In the genomic region with DNA sequence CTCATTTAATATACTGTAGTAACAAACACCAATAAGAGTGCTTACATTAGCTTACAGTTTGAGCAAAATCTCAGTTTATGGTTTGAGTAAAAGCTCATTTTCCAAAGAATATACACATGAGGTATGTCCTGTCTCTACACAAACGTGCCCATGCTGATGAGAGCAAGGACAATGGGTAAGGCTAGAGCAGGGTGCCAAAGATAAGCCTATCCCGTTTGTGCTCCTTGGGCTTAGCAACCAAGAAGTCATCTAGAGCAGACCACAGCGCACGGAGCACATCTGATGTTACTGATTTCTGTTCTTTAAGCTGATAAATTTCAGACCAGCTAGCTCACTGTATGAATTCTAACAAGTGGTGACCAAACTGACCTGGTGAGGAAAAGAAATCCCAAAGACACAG, we compare ENCODE assay signal across 26 mouse cellular contexts. TPM values are rescaled to one million over a fixed set of nuclear protein-coding genes. Genes with fewer than 3 reads are reported as not detected.
DNase-seq lines count a peak whose midpoint lies in the region; ATAC-seq and TF ChIP-seq lines count a peak whose summit lies in the region.
"Had no signal": no experiment of that assay in that cellular context is flagged by ENCODE, and none has a peak within 500 bp of the region (broad histone marks: within the 10 kb centered on the region; RNA-seq: fewer than 3 reads in every experiment).

No protein-coding gene starts in this region.

- no peak overlapping the region; a peak in 1 of 4 replicates for H3K4me3 ChIP-seq in MEL (ENCODE audit: control insufficient read depth in 1 of 2, insufficient read depth in 1 of 2, low read depth in 2 of 2, low read length in 2 of 2)
- H3K4me3 ChIP-seq in liver, embryonic 13.5 days (replicated peaks), result no peak overlapping the region
- H3K4me3 ChIP-seq in liver, embryonic 16.5 days (ENCODE audit: low read depth, low read length), result no peak overlapping the region
- H3K4me3 ChIP-seq: embryonic facial prominence, embryonic 12.5 days; embryonic facial prominence, embryonic 15.5 days; forebrain, embryonic 15.5 days; heart, adult 2 months; heart, embryonic 10.5 days; heart, embryonic 13.5 days; hindbrain, embryonic 12.5 days; hindbrain, embryonic 15.5 days had no signal

- peak; percentile 65 for ATAC-seq in liver, embryonic 13.5 days (ENCODE audit: low read depth)
- peak; percentile 73 for ATAC-seq in liver, embryonic 16.5 days (ENCODE audit: low read depth)
- ATAC-seq in megakaryocyte-erythroid progenitor cell, adult 5-6 weeks (replicated peaks; ENCODE audit: low FRiP score, low TSS enrichment, poor library complexity, severe bottlenecking), result peak; percentile 65
- ATAC-seq: forebrain, embryonic 15.5 days had no signal

- no peak for TF ChIP-seq RAD21 in MEL (IDR thresholded peaks at IDR 0.05; ENCODE audit: low read depth, low read length)

- TF ChIP-seq EP300 in MEL (IDR thresholded peaks at IDR 0.05; ENCODE audit: low read depth in 1 of 2, low read length in 2 of 2), result no peak

- H3K27ac ChIP-seq in MEL (ENCODE audit: control insufficient read depth, low read depth, low read length), result peak overlapping the region; percentile 45
- H3K27ac ChIP-seq in liver, embryonic 13.5 days, result peak overlapping the region; percentile 85
- peak overlapping the region; percentile 81 for H3K27ac ChIP-seq in liver, embryonic 16.5 days (ENCODE audit: low read length)
- H3K27ac ChIP-seq: embryonic facial prominence, embryonic 12.5 days; embryonic facial prominence, embryonic 15.5 days; forebrain, embryonic 15.5 days; heart, adult 2 months; heart, embryonic 10.5 days; heart, embryonic 13.5 days; hindbrain, embryonic 12.5 days; hindbrain, embryonic 15.5 days had no signal

- no peak for TF ChIP-seq CTCF in MEL (IDR thresholded peaks at IDR 0.05 in 2 of 3, conservative IDR thresholded peaks at IDR 0.05 in 1 of 3; ENCODE audit: control insufficient read depth in 1 of 3, insufficient read depth in 1 of 3, low read depth in 2 of 3, low read length in 3 of 3, poor library complexity in 1 of 3, severe bottlenecking in 1 of 3)

- H3K9ac ChIP-seq in MEL (ENCODE audit: control insufficient read depth, low read depth, low read length, poor library complexity, severe bottlenecking), result no peak overlapping the region
- peak overlapping the region; percentile 42; the same call in 1 of the 2 replicates for H3K9ac ChIP-seq in liver, embryonic 13.5 days
- H3K9ac ChIP-seq in liver, embryonic 16.5 days (ENCODE audit: low read depth, low read length), result peak overlapping the region; percentile 16; the same call in 1 of the 2 replicates
- H3K9ac ChIP-seq: embryonic facial prominence, embryonic 12.5 days; embryonic facial prominence, embryonic 15.5 days; forebrain, embryonic 15.5 days; hindbrain, embryonic 12.5 days; hindbrain, embryonic 15.5 days had no signal

- peak overlapping the region; percentile 41 for H3K4me2 ChIP-seq in liver, embryonic 13.5 days
- peak overlapping the region; percentile 19 for H3K4me2 ChIP-seq in liver, embryonic 16.5 days (ENCODE audit: low read depth, low read length)
- H3K4me2 ChIP-seq: embryonic facial prominence, embryonic 12.5 days; embryonic facial prominence, embryonic 15.5 days; forebrain, embryonic 15.5 days; heart, embryonic 13.5 days; hindbrain, embryonic 12.5 days; hindbrain, embryonic 15.5 days had no signal

- no peaks in the 10 kb centered on the region for H3K79me2 ChIP-seq in MEL (ENCODE audit: control insufficient read depth, insufficient read depth, low read length, poor library complexity)

- no peaks in the 10 kb centered on the region for H3K9me3 ChIP-seq in MEL (replicated peaks; ENCODE audit: insufficient read depth, low read length)
- no peaks in the 10 kb centered on the region for H3K9me3 ChIP-seq in liver, embryonic 13.5 days (replicated peaks)
- no peaks in the 10 kb centered on the region for H3K9me3 ChIP-seq in liver, embryonic 16.5 days (replicated peaks; ENCODE audit: control insufficient read depth, low read length)
- H3K9me3 ChIP-seq: embryonic facial prominence, embryonic 12.5 days; embryonic facial prominence, embryonic 15.5 days; forebrain, embryonic 15.5 days; G1E; heart, embryonic 10.5 days; heart, embryonic 13.5 days; hindbrain, embryonic 12.5 days; hindbrain, embryonic 15.5 days had no signal

- peaks cover 16 to 22% of the 10 kb centered on the region in 2 experiments for H3K4me1 ChIP-seq in MEL (ENCODE audit: control insufficient read depth in 1 of 2, insufficient read depth in 2 of 2, low read length in 2 of 2)
- peaks cover 44% of the 10 kb centered on the region for H3K4me1 ChIP-seq in liver, embryonic 13.5 days (replicated peaks)
- peaks cover 22% of the 10 kb centered on the region for H3K4me1 ChIP-seq in liver, embryonic 16.5 days (ENCODE audit: control insufficient read depth, low read depth, low read length)
- H3K4me1 ChIP-seq: embryonic facial prominence, embryonic 12.5 days; embryonic facial prominence, embryonic 15.5 days; forebrain, embryonic 15.5 days; heart, embryonic 10.5 days; hindbrain, embryonic 12.5 days; hindbrain, embryonic 15.5 days had no signal

- WGBS in liver, embryonic 13.5 days (ENCODE audit: insufficient replicate concordance), result 34% methylated on average over 4 of the region's 4 CpGs
- WGBS in liver, embryonic 16.5 days (ENCODE audit: insufficient replicate concordance), result 35% methylated on average over 4 of the region's 4 CpGs

- peaks cover 0 to 20% of the 10 kb centered on the region in 2 experiments; a peak in 2 of 4 replicates for H3K36me3 ChIP-seq in MEL (ENCODE audit: control insufficient read depth in 1 of 2, insufficient read depth in 2 of 2, low read length in 2 of 2)
- peaks cover 75% of the 10 kb centered on the region for H3K36me3 ChIP-seq in liver, embryonic 13.5 days
- peaks cover 27% of the 10 kb centered on the region for H3K36me3 ChIP-seq in liver, embryonic 16.5 days (ENCODE audit: control insufficient read depth, insufficient read depth)

- no peaks in the 10 kb centered on the region for H3K27me3 ChIP-seq in MEL (ENCODE audit: control insufficient read depth in 1 of 2, insufficient read depth in 2 of 2, low read length in 2 of 2)
- H3K27me3 ChIP-seq in liver, embryonic 13.5 days, result no peaks in the 10 kb centered on the region
- no peaks in the 10 kb centered on the region for H3K27me3 ChIP-seq in liver, embryonic 16.5 days (ENCODE audit: control insufficient read depth, insufficient read depth, low read depth, low read length)
- H3K27me3 ChIP-seq: CH12.LX; embryonic facial prominence, embryonic 12.5 days; embryonic facial prominence, embryonic 15.5 days; forebrain, embryonic 15.5 days; heart, embryonic 13.5 days; hindbrain, embryonic 12.5 days; hindbrain, embryonic 15.5 days had no signal

- TF ChIP-seq POLR2A in MEL (IDR thresholded peaks at IDR 0.05; ENCODE audit: control insufficient read depth in 1 of 2, insufficient read depth in 1 of 2, low read depth in 1 of 2, low read length in 2 of 2, poor library complexity in 1 of 2), result no peak

- DNase-seq in MEL (ENCODE audit: low read depth, low spot score), result no peak
- no peak for DNase-seq in liver, embryonic 13.5 days
- DNase-seq in urinary bladder, postnatal 14 days (ENCODE audit: low spot score), result no peak
- no peak for DNase-seq in gastrocnemius, postnatal 10 days
- no peak for DNase-seq in kidney, postnatal 36 days
- DNase-seq: adrenal gland, adult 2 months; adrenal gland, postnatal 14 days; B cell, adult 2 months; cerebellum, adult 11 months; cerebellum, adult 2 months; cerebellum, adult 9-11 months; cerebellum, postnatal 25 days; gastrocnemius, postnatal 36 days; heart, adult 2 months; heart, postnatal 14 days had no signal

TF ChIP-seq in MEL, 35 proteins besides CTCF, POLR2A, EP300 and RAD21:
- no peak for TF ChIP-seq MEF2A (IDR thresholded peaks at IDR 0.05; ENCODE audit: extremely low read depth, insufficient replicate concordance, low read depth, low read length, poor library complexity, severe bottlenecking)
- no peak for TF ChIP-seq ZMIZ1 (IDR thresholded peaks at IDR 0.05; ENCODE audit: low read depth, low read length)
- TF ChIP-seq SIN3A (IDR thresholded peaks at IDR 0.05; ENCODE audit: low read length), result no peak
- TF ChIP-seq MYB (IDR thresholded peaks at IDR 0.05; ENCODE audit: low read depth, low read length), result no peak

RNA-seq across cellular contexts. Expression of gene Atg14, which starts 25.6 kb away (rescaled TPM):
- total RNA-seq in MEL (2012; rRNA removed), result 2.5 and 3.1 TPM in 2 replicates
- polyA plus RNA-seq in MEL (2012; ENCODE audit: insufficient read depth in 1 of 2, insufficient read length in 2 of 2, low read depth in 1 of 2, low replicate concordance in 2 of 2, missing spikeins in 1 of 2), result 1 to 10 TPM in 1 of 2 experiments, not detected in 1; 5.7 TPM
- 5.9 and 6.9 TPM in 2 replicates for polyA plus RNA-seq in liver, embryonic 13.5 days (2015; fragmentation: Nextera tagmentation; extraction: Ambion mirVana)
- 9.4 and 9.7 TPM in 2 replicates for polyA plus RNA-seq in liver, embryonic 16.5 days (2015; fragmentation: Nextera tagmentation; extraction: Ambion mirVana)
- total RNA-seq in megakaryocyte-erythroid progenitor cell, adult 5-6 weeks (2014; fragmentation: Nextera tagmentation), result 6.1 and 8.4 TPM in 2 replicates
- 5.7 and 17.3 TPM in 2 replicates for total RNA-seq in megakaryocyte-erythroid progenitor cell, adult 5-6 weeks (2017)
- total RNA-seq in gastrocnemius, postnatal 10 days (2021), result 1 to 10 TPM; 6.0 to 7.6 TPM
